Mouse (Mus musculus) thymus, adult 18-20 months (tissue): ENCODE measurements at regions not wholly inside any gene's neighbourhood (a gene's known extent, or its start where the extent isn't known, plus 50 kb on each side); places are given as distances from the start of the nearest gene placed in this dataset.

Experiments used
- DNase-seq, 2 experiments: peaks; one replicate each; pipeline ENCODE4 v3.0.0; 2022; ENCODE audit warnings: mixed read lengths in 2 of 2

- DNase-seq: no peak
Measured at GRCm38 (mm10) chr11:21037267-21037906, 53.7 kb upstream of the Peli1 start.

DNA sequence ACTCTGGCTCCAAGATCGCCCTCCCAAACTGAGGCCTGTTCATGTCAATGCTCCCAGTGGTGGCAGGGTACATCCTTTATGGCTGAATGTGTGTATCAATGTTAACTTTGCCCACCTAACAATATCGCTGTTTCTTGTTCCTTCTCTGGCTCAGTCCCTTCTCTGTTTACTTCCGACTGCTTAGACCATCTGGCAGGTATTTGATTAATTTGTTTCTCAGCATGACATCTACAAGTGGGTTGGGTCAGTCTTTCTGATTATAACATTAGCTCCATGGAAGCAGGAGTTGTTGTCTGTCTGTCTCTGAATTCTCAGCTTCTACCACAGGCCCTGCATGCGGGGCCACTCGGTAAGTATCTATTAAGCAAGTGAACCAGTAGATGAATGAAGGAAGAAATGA lies 49.9 kb upstream of the Peli1 start:
- DNase-seq: no peak
